Mouse (Mus musculus): ENCODE data around the gene Lyg1.
A peak's percentile ranks its signal among the peaks of the same experiment; 100 is the strongest.

Gene Lyg1

DNA sequence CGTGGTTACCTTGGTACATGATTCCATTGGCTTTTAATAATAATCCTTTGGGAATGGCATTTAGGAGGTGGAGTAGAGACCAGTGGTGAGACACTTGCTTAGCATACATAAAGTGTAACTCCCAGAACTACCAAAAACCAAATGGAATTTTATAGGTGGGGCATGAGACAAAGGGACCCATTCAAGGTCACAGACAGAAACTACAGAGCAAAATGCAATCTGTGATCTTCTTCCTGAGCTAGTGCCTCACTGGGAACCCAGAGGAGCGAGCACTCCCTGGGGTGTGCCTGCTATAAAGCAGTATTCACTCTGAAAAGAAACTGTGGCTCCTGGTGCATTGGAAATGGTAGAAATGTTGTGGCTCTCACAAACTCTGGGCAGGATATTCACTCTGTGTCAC is 8.7 kb downstream of the Lyg1 start:
- no peak for DNase-seq

DNA sequence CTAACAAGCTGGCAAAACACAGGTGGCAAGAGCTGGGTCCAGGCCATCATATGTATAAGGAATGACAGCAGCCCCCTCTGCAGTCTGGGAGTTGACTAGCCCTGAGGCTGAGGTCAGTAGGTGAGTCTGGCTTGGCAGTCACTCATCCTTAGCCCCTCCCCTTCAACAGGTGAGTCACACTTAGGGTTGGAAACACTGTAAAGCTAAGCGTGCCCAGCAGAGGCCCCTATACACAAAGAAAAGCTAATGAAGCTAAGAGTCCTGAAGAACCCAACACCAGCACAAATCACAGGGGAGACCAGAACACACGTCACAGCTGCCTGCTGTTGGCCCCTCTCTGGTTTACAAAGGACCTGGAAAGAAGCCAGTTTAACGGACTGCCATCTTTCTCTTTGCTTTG is 25.8 kb downstream of the Lyg1 start:
- no peak for DNase-seq

DNA sequence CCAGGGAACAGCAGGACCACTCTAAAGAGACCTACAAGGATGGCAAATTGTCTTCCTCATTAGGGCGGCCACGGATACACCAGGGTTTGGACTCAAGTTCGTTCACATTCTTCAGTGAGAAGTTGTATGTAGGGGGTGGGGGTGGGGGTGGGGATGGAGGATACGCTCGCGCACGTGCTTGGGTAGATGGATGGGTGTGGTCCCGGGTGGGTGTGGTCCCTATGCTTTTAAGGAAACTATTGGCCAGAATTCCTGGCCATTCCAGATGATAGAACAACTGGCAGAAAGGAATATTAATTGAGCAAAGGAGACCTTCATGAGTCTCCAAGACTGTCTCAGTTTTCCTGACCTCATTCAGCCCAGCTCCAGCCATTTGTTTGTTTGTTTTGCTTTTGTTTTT is 31.6 kb downstream of the Lyg1 start:
- DNase-seq: no peak

DNA sequence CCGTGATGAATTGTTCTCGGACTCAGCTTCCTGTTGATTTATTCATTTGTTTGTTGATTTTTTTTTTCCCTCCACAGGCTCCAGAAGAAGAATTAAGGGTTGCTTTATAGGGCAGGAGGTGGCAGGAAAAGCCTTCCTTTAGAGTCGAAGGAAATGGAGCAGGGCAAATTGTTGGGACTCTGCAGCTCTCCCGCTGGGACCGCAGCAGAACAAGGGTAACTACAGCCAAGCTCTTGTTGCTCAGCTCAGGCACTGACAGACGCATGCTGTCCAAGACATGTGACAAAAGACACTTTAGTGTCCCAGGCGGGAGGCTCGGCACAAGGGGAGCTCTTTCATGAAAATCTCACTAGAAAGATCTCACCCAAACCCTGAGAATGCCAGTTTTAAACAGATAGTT is 35.0 kb downstream of the Lyg1 start:
- DNase-seq: peak; percentile 30

DNA sequence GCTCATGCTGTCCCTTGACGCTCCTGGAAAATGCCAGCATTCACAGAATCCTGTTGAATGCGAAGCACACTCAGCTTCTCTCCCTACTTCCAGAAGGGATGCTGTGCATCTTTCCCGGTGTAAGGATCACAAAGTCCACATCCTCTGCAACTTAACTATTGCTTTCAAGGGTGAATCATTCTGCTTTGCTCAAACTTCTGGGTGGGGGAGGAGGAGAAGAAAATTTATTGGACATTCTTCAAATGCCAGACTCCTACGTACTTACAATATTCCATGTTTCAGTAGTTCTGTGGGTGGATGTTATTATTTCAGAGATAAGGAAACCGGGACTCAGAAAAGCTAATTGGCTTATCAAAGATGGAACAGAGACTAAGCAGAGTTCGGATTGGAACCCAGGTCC is 39.5 kb downstream of the Lyg1 start:
- no peak for DNase-seq

DNA sequence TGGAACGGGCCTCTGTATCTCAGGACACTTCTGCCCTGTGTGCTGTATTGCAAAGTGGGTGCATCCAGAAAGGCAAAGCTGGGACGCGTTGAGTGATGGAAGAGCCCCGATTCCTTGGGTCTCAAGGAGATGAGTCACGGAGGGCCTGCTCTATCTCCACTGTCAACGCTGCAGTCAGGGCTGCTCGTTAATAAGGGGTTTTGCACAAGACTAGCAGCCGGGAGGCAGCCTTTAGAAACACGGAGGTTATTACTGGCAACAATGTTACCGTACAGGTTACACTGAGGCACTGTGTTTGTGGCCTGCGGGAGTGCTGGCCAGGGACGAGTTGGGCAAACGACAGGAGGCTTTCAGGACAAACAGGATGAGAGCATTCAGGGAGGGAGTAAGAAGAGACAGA is 39.9 kb downstream of the Lyg1 start:
- no peak for DNase-seq

DNA sequence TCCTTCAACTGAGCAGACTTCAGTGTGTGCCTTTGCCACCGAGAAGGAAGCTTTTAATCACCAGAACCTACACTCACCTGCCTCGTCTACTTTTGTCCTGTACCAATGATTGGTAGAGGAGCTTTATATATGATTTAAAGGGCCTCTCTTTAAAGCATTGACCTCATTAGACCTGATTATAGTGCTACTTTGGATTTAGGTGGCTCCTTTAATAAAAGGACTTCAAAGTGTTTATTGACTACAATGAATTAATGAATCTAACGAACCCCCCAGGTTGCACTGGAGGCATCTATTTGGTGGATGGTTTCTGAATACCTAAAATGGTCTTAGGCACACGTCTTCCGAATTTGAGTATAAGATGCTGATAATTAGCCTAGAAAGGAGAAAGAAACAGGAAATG is 41.2 kb downstream of the Lyg1 start, which contains the start of gene Lyg2:
Lyg2 (minus strand) TSS at position 101 of the 400 bp plus-strand sequence.
- DNase-seq: no peak

DNA sequence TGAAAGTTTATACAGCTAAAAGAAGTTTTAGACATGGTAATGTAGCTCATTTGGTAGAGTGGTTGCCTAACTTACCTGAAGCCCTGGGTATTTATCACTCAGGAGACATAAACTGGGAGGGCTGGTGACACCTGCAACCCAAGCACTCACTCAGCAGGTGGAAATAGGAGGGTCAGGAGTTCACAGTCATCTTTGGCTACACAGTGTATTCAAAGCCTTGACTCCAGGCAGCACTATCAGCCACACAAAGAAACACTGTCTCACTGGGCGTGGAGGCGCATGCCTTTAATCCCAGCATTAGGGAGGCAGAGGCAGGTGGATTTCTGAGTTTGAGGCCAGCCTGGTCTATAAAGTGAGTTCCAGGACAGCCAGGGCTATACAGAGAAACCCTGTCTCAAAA is 44.8 kb downstream of the Lyg1 start:
- no peak for DNase-seq

DNA sequence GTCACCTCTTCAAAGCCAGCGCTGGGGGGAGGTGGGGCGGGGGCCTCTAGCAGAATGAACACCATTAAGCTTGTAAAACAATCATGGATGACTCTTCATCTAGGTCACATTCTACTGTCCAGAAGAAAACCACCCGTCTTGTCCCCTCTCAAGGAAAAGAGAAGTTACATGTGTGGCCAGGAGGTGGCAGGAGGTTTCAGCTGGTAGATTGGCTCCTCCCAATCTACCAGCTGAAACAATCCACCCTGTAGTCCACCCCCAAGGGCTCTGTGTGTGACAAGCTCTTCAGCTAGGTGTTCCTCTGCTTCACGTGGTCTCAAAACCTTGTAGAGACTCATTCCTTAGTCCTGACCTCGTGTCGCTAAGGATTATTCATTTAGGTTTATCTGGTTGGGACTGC is 54.4 kb downstream of the Lyg1 start:
- no peak for DNase-seq

DNA sequence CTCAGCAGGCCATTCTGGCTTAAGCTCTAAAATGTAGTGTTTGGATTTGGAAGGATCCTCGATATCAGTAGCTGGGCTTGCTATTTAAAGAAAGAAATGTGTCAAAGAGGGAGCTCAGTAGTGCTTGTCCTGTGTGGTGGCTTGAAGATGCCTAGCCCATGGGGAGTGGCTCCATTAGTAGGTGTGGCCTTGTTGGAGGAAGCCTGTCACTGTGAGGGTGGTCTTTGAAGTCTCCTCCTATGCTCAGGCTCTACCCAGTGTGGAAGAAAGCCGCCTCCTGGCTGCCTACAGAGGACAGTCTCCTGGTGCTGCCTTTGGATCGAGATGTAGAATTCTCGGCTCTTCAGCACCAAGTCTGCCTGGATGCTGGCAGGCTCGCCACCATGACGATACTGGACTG is 57.3 kb downstream of the Lyg1 start:
- no peak for DNase-seq

DNA sequence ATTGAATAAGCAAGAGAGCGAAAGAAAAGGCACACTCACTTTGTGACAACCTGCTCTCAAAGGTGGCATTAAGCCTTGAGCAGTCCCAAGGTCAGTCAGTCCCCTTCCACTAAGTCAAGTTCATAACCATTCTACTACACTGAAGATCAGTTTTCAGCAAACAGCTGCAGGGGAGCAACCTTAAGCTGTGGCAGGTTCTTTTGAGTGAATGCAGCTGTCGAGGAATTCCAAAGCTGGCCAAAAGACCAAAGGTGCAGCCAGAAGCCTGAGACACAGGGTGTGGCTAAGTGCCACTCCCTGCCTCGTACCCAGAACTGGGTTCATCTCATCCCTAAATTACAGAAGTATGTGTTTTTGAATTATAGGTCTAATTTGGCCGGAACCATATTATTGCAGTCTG is 57.7 kb downstream of the Lyg1 start:
- no peak for DNase-seq

All from cerebellum, adult 9-10 months (tissue).